Mouse (Mus musculus) adrenal gland, adult 18-20 months (tissue): ENCODE data around the gene Bcl9. TPM values are rescaled to one million over a fixed set of nuclear protein-coding genes. Genes with fewer than 3 reads are reported as not detected.

ENCODE experiments used
- DNase-seq, 2 experiments: peaks; one replicate each; pipeline ENCODE4 v3.0.0; 2021 to 2022; ENCODE audit warnings: low spot score in 2 of 2
- total RNA-seq, 2 experiments: library from RNA; stranded (reverse); gene quantifications; 1 replicate in 1 of 2; 2 replicates in 1 of 2; pipeline ENCODE4 v1.2.3; 2021

Gene Bcl9
- total RNA-seq, 2 experiments from 2014 or later, result 10.7 to 12.8 TPM

DNA sequence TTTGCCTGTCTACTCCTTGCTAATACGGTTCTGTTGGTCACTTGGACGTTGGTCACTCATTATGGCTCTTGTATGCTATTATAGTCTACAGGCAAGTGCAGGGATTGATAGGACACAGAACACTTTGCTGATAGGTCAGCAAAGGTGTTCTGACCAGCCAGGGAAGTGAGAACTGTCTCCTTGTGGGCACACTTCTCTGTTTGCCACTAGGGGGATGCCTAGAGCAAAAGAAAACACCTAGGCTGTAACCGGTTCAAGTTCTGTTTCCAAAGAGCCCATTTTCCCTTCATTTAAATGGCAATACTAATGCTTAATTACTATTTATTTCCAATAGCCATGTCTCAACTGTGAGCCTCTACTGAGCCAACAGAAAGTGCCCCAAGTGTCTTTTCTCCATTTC, 113.9 kb downstream of the Bcl9 start:
- DNase-seq, result no peak

DNA sequence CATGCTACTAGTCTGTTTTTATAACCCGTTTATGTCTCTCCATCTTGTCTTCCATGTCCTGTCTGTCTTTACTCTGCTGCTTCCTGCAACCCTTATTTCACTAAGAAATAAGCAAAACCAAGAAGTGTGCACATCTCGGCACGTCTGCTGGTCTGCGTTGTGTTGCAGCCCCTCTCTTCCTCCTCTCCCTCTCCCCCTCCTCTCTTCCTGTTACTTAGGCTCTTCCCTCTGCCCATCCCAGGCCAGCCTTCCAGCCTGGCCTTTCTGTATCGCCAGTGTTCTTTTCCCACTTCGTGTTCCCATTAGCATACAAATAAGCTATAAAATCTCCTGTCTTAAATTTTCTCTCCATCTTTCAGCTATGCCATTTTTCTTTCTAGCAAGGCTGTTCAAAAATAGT, 117.2 kb downstream of the Bcl9 start:
- DNase-seq, result no peak

DNA sequence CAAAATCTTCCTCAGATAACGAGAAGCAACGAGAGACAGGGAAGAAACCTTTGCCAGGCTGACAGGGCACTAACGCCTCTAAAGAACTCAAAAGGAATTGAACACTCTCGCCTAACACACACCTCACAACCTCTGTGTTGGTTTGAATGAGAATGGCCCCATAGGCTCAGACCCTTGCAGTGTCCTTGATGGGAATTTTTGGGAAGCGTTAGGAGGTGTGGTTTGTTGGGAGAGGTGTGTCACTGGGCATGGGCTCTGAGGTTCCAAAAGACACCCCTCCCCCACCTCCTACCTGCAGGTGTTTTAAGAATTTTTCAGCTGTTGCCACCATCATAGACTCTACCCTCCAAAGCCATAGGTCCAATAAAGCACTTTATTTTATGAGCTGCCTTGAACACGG, 118.8 kb downstream of the Bcl9 start:
- no peak for DNase-seq

DNA sequence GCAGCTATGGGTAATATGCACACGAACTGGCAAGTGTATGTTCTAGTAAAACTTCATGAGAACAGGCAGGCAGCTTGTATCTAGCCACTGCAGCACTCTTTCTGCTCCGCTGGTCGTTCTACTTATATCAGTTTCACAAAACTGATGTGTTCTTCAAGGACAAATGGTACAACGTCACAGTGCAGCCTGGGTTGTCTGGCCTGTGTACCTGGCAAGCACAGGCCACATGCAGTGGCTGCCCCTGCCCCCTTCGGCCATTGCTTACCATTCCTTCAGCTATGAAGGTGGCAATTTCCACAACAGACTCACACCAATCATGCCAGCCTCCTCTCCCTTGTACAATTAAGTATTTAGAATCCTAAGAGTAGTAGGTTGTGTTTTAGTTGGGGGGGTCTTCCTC, 125.1 kb downstream of the Bcl9 start:
- DNase-seq, result no peak

DNA sequence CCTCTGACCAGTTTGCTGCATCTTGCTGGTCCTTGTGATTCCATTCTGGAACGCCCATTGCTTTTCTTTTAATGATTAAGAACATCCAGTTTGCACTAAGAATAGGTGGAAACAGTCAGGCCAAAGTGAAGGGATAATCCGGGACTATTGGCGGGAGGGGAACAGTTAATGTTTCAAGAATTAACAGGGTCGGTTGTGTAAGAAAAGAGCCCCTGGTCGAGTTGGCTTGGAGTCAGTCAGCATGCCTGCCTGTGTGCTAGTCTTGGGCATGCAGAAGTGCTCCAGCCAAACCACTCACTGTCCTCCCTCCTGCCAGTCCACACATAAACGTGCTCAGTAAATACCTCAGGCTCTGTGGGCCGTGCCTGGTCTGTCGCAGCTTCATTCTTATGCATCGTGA, 125.5 kb downstream of the Bcl9 start:
- no peak for DNase-seq

DNA sequence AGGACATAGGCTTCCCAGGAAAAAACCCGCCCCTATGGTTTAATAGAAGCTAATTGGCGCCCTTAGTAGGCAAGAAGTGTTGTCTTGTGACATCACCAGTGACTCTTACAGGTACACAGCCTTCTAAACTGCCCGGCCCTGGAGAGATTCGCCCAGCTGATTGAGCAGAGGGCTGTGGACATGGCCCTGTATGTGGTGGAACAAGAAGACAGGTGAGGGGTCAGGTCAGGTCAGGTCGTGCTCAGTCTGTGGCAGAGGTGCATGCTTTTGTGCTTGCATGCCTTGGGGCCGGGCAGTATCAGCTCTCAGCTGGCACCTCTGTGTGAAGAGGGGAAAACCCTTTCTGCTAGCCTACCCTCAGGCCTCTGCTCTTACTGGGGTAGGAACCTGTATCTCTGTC, 126.2 kb downstream of the Bcl9 start:
- no peak for DNase-seq

DNA sequence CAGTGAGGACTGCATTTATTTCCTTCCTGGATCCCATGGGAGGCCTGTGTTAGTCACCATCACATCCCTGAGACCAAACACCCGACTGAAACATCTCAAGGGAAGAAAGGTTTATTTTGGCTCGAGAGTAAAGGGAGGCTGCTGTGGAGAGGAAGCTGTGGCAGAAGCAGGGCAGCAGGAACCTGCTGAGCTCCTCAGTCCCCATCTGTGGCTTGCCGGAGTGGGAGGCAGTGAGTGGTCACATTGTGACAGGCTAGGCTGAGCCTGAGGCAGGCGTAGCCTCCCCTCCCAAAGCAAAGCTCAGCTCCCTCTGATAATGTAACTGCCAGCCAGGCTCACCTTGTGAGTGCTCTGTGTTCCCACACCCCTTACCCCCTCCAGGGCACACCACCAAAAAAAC, 130.6 kb downstream of the Bcl9 start:
- DNase-seq, result no peak

DNA sequence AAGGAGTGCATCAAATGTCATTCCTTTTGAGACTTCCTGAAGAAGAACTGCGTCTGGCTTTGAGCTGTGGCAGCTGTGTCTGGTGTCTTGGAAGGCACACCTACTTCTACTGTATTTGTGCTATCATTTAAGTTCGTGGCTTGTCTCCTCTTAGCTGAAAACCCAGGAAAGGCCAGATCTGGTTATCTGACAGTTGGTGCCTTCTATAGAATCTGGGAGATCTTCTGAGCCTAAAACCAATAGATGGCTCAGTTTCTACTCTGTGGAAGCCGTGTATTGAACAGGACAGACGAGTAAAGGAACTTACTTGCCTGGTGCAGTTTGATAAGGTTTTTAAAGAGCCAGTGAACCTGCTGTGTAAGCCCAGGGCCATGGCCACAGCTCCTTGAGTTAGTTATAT, 133.2 kb downstream of the Bcl9 start:
- no peak for DNase-seq

DNA sequence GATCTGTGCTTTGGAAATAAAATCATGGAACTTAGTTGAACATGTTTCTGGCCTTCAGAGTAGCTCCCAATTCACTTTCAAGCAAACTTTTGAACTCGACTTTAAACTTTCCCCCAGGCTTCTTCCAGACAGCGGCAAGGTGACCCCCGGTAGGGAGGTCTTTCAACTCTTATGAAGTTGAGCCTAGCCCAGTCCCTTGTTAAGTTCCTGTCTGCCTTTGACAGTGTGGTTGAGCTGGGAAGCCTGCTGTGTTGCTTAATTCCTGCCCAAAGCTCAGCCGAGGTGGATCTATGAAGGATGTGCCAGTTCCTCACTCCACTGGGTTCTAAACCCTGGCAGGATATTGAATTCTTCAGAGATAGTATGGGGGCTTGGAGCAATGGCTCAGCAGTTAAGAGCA, 135.9 kb downstream of the Bcl9 start:
- no peak for DNase-seq

DNA sequence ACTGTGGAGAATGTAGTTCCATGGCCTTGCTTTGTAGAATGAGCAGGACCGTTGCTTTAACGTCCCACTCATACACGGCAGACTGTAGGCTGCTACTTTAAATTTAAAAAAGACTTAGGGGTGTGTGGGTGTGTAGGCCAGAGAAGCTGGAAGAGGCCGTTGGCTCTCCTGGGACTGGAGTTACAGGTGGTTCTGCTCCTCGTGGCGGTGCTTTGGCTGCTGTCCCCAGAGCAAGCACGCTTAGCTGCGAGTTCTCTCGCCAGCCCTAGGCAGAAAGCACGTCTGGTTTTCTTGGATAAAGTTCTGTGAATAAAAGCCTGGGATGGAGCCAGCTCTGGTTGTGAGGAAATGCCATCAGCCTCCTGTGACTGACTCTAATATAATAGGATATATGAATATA, 136.8 kb downstream of the Bcl9 start:
- DNase-seq, result no peak

DNA sequence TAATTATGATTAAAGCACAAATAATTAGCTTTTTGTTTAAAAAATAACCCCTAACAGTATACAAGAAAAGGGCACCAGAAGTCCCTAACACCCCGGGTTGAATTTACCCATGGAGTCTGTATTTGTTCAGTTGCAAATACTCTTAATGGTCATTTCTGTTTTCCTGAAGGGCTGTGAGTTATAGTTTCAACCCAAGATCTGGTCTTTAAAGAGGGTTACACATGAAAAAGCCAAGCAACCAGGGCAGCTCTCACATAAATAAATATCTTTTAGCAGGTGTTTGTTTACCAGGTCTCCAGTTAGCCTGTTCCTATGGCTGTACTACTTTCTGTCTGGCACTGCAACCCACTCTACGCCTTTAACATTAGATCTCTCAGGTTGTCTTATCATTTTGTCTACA, 137.7 kb downstream of the Bcl9 start:
- DNase-seq, result no peak

DNA sequence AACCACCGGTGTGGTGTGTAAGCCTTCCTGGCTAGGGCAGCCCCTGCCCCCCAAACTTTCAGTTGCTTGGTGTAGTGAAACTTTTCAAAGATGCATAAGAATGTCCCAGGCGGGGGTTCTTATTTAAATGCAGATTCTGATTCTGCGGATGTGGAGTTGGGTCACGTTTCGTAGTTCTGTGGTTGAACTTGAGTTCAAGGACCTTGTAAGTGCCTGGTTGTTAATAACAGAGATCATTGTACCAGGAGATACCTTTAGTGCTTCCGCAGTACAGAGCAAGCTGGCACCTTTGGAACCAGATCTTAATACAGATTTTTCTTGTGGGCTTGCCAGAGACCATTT, 138.2 kb downstream of the Bcl9 start:
- DNase-seq, result no peak

DNA sequence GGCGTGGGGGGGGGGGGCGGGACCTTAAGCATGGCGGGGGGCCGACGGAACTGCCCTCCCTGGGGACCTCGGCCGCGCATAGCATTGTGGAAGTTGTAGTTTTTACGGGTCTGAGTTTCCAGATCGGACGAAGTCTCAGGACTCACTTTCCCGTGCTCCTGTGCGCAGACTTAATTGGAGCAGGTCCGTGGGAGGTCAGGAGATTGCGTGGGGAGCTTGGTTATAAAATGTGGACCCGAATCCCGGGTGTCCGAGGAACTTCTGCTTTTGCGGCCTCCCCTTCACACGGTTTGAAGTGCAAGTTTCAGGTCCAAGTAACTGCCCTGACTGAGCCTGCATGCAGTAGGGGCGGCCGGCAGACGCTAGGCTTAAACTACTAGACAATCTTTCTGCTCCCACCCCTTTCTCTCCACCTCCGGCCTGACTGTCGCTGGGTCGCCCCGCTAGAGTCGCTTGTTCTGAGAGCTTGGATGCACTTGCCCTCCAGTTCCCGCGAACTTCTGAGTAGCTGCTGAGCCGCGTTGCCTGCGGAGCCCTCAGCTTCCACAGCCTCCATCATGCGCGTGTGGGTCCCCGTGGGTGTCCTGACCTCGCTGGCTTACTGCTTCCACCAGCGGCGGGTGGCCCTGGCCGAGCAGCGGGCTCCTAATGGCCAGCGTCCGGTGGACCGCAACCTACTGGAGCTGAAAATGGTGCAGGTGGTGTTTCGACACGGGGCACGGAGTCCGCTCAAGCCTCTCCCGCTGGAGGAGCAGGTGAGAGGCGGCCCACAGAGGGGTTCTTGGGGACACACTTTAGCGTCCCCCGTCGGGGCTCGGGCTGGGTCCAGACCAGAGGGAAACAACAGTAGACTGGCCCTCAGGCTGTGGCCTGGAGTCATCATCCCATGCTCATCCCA, 138.9 kb downstream of the Bcl9 start, which contains the start of gene Acp6:
Gene Acp6, plus strand, starts transcription at position 167 of the 898 bp plus-strand sequence.
- DNase-seq, result peak; percentile 81 to 88

DNA sequence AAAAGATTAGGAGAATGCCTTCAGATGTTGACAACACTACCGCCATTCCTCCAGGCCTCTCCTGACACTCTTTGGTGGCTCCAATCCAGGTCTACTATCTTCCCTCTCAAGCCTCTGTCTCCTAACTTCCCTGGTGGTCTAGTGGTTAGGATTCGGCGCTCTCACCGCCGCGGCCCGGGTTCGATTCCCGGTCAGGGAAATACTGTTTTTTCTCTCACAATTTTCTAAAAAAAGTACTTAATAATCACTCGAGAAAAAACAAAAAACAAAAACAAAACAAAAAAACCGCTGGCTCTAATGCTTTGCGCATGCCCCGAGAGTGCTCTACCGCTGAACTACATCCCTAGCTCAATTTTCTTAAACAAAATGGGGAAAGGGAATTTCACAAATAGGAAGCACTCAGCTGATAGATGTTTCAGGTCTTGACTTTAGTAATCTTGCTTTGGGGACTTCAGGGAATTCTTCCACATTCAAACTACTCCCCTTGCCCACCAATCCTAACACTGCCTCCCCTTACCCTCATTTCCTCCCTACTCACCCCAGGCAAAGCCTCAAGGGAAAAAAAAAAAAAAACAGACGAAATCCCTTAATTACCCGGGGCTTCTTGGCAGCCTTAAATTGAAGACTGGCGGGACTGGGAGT, 139.6 kb downstream of the Bcl9 start:
- DNase-seq, result peak; percentile 90 to 95

DNA sequence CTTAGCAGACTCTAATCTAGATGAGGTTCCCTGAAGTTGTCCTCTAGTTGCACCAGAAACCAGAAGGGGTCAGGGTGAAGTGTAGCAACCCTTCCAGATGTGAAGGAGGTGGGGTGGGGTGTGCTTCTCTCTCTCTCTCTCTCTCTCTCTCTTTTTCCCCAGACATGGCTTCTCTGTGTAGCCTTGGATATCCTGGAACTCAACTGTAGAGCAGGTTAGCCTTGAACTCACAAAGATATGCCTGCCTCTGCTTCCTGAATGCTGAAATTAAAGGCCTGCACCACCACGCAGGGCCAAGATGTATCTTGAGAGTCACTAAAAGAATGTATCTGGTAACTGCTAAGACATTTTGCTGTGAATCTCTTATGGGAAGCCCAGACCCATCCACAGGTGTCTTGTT, 140.4 kb downstream of the Bcl9 start:
- DNase-seq, result no peak

DNA sequence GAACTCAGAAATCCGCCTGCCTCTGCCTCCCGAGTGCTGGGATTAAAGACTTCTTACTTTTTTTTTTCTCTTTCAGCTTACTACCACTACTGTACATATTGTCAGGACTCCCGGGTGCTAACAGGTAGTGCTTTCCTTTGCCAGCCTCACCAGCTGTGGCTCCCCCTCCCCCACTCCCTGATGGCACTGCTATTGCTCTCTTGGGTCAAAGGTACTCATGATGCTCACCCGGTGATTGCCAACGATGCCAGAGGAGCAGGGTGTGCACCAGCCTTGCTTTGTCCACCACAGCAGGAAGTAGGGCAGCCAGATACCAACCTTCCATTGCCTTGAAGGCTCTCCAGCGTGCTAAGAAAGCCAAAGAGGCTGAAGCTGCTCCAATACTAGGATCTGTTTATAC, 141.3 kb downstream of the Bcl9 start:
- no peak for DNase-seq

Other genes starting within 250 kb of the Bcl9 start
- gene Acp6, start 139.1 kb downstream of the Bcl9 start, total RNA-seq, result 10 to 100 TPM; 37.6 to 46.8 TPM
- gene Olfr1402, start 124.1 kb upstream of the Bcl9 start, total RNA-seq, result not detected